Mouse (Mus musculus) right cerebral cortex, adult 18-20 months (tissue): ENCODE results near the gene Rhox4a.
"Not testable (repeated sequence)": the region's sequence is repeated elsewhere in the genome, so short reads cannot be mapped to it uniquely, and the experiment has no call there.

Source experiments
- DNase-seq: peaks from one replicate; pipeline ENCODE4 v3.0.0; 2022; ENCODE audit warnings: mixed read lengths

The Rhox4a gene

GRCm38 (mm10) chrX:37265038-37265437, at the start of gene Rhox4a:
Gene Rhox4a, plus strand, starts transcription at chrX:37265338.
- not testable (repeated sequence) for DNase-seq

- not testable (repeated sequence) for DNase-seq
Measured at GRCm38 (mm10) chrX:37222158-37222557, 43.0 kb upstream of the Rhox4a start, which contains the start of gene Rhox1. Gene Rhox1, minus strand, starts transcription at chrX:37222258.

GRCm38 (mm10) chrX:37244676-37245075, 20.5 kb upstream of the Rhox4a start, which contains the start of gene Rhox2a:
Gene Rhox2a, plus strand, starts transcription at chrX:37244976.
- not testable (repeated sequence) for DNase-seq

GRCm38 (mm10) chrX:37249619-37250018, 15.5 kb upstream of the Rhox4a start, which contains the start of gene Rhox3a:
Gene Rhox3a, plus strand, starts transcription at chrX:37249919.
- not testable (repeated sequence) for DNase-seq
